Mouse (Mus musculus) cerebellum, adult 11-12 months (tissue): ENCODE measurements around the gene Emilin2.
"Not testable (repeated sequence)": the region's sequence is repeated elsewhere in the genome, so short reads cannot be mapped to it uniquely, and the experiment has no call there.

ENCODE experiments used
- DNase-seq: peaks from one replicate; pipeline ENCODE4 v3.0.0; 2022

Emilin2 gene

DNA sequence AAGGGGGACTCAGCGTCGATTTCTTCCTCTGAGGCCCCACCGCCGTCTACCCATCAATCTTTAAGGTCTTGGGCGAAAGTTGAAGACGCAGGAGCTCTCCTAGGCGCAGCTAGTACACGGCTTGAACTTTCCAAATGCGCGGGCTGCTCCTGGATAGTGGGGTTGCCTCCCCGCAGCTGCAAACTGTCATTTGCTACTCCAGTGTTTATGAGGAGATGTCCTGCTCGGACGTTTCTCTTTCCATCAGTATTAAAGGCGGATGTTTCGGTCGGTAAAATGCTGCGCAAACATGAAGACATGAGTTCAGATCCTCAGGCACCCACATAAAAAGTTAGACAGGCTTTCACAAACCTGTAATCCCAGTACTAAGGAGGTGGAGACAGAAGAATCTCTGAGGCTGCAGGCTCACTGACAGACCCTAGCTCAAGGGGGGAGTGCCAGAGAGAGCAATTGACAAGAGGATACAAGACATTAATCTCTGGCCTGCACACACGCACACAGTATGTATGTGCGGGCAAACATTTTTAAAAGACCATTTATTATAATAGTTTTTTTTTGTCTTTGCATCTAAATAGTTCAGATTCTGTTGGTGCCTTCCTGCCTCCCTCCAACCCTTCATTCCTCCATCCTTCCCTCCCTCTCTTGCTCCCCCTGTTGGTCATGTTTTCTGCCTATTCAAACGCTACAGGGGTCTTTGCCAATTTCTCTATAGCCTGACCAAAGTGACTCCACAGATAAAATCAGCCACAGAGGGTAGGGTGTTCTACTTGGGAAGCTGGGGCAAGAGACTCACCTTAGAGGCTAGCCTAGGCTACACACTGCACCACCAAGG, at the start of gene Emilin2:
Emilin2 (minus strand) TSS at position 639 of the 832 bp plus-strand sequence.
- no peak for DNase-seq

DNA sequence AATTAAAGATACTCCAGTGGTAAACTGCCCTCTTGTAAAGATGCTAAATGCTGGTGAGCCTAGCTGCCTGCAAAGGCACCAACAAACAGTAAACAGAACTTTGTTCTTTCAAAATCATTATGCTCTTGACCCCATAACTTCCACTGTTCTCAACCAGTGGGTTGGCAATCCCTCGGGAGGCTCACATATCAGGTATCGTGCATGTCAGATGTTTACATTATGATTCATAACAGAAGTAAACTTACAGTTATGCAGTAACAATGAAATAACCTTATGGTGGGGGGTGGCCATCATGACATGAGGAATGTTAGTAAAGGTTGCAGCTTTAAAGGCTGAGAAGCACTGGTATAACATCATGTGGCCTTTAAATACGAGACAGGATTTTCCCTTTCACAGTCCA, 43.7 kb upstream of the Emilin2 start:
- DNase-seq: no peak

DNA sequence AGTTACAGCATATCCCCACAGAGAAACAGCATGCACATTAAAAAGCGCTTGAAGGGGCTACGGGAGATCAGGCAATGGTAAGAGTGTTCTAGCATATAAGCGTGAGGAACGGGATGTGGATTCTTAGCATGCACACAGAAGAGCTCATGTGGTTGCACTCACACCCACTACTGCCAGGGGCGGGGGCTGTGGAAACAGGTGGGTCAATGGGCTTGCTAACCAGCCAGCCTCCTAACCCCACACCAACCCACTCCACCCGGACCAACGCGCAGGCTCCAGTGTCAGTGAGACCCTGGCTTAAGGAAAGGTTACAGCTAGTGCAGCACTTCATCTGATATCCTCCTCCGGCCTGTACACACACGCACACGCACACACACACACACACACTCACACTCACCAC, 42.4 kb upstream of the Emilin2 start:
- DNase-seq: no peak

DNA sequence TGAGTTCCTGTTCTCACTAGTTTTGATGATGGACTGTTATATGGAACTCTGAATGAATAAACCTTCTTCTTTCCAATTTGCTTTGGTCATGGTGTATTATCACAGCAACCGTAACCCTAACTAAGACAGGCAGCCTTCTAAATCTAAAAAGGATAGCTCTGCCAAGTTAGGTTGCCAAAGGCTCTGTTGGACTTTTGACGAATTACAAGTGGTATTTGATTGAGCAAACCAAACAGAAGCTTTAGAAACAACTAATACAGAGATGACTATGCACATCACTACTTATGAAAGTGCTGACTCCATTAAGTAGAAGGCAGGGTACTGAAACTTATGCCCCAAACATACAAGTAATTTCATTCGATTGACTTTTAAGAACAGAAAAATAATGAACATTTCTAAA, 36.4 kb upstream of the Emilin2 start:
- no peak for DNase-seq

GRCm38 (mm10) chr17:71342006-71342405, 30.2 kb upstream of the Emilin2 start:
- DNase-seq: no peak

DNA sequence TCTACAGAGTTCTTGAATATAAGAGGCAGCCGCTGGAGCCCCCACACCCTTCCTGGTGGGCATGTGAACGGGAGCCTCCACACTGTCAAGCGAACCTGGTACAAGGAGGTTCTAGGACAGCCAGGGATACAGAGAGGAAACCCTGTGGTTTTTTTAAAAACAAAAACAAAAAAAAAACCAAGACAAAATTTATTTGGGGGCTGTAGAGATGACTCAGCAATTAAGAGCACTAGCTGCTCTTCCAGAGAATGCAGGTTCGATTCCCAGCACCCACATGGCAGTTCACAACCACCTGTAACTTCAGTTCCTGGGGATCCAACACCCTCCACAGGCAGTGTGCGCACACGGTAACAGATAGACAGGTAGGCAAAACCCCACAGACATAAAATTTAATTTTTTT, 26.8 kb upstream of the Emilin2 start:
- no peak for DNase-seq

GRCm38 (mm10) chr17:71337546-71337945, 25.8 kb upstream of the Emilin2 start:
- DNase-seq: no peak

- DNase-seq: no peak
Measured at GRCm38 (mm10) chr17:71336421-71336820, 24.6 kb upstream of the Emilin2 start.

- no peak for DNase-seq
Measured at GRCm38 (mm10) chr17:71332298-71332697, 20.5 kb upstream of the Emilin2 start.

GRCm38 (mm10) chr17:71320731-71321130, 9.0 kb upstream of the Emilin2 start:
- not testable (repeated sequence) for DNase-seq

DNA sequence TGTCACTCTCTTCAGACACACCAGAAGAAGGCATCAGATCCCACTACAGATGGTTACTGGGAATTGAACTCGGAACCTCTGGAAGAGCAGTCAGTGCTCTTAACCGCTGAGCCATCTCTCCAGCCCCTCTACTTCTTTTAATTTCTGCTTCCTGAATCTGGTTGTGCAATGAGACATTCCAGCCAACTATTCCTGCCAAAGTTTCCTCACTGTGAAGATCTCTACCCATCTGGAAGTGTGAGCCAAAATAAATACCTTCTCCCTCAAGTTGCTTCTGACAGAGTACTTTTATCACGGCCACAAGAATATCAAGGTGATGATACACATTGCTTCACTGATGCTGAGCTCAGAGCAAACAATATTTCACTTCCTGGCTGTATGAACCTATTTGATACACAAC, 7.6 kb upstream of the Emilin2 start:
- DNase-seq: no peak

- DNase-seq: no peak
Measured at GRCm38 (mm10) chr17:71317571-71317970, 5.8 kb upstream of the Emilin2 start.

GRCm38 (mm10) chr17:71314315-71314714, 2.5 kb upstream of the Emilin2 start:
- no peak for DNase-seq

DNA sequence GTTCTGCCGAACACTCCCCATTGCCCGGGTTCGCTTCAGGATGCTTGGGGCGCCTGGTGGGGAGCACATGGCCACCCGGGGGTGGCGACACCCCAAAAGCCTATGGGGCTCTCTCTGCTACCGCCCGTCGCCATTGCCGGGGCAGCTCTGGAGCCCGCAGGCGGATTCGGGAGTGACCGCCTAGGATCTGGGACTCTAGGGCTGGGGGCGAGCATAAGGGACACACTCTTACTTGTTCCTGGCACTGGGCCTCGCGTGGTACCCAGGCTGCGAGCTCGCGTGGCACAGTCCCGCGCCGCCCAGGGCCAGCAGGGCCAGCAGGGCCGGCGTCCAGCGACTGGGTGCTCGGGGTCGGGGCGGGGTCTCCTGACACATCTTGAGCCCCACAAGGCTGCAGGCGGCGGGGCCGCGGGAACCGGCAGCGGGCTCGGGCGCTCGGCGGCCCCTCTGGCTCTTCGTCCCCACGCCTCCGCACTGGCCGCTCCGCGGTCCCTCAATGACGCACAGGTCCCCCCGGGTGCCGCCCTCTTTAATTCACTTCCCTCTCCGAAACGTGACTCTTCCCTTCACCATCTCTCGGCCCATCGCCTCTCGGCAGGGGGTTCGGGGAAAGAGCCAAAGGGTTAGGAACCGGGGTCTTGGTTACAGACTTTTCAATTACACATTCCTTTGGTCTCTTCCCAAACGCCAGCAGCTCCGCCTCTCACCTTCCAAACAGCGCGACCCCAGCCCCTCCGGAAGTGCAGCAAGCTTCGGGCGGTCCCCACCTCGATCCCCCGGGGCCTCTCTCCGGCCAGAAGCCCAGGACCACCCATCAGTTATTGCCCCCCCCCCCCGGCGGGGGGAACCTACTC, 1.1 kb downstream of the Emilin2 start:
- DNase-seq: no peak

DNA sequence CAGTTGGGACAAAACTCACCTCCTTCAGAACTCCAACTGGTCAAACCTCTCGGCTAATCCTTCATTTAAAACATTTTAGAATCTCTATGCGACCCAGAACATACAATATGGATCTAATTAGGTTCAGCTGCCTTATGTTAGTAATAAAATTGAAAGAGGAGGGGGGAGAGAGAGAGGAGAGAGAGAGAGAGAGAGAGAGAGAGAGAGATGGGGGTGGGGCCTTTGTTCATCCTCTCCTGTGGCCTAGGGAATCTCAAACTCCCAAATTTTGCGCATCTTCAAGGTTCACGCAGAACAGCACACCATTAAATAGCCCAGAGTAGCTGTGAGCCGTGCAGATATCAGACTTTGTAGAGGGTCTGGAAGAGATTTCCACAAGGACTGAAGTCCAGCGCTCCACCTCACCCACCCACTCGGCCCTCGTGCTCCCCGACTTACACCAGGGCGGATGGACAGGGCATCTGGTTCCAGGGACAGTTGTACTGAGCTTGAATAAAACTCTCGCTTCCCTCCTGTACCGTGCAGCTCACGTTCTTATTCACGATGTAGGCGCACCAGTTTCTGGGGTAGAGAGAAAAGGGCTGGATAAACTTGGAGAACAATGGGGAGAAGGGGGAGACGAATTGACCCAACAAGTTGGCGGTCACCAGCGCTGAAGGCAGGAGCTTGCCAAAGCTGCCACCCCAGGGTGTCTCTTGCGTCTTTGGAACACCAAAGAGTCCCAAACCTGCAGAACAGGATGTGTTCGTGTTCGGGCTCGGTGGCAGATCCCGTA, 1.9 kb downstream of the Emilin2 start:
- DNase-seq: no peak

GRCm38 (mm10) chr17:71309141-71309540, 2.6 kb downstream of the Emilin2 start:
- no peak for DNase-seq

DNA sequence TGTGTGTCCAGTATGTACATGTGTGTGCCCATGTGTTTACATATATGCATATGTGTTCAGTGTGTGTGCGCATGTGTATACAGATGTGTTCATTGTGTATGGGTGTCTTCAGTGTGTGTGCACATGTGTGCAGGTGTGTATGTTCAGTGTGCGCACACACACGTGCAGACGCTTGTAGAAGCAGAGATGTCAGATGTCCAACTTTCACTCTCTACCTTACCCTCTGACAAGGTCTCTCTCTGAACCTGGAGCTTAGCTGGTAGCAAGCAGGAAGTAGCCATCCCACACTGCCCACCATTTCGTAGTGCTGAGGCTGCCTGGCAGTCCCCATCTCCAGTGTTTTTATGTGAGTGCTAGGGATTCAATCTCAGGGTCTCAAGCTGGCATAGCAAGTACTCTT, 3.5 kb downstream of the Emilin2 start:
- DNase-seq: no peak

DNA sequence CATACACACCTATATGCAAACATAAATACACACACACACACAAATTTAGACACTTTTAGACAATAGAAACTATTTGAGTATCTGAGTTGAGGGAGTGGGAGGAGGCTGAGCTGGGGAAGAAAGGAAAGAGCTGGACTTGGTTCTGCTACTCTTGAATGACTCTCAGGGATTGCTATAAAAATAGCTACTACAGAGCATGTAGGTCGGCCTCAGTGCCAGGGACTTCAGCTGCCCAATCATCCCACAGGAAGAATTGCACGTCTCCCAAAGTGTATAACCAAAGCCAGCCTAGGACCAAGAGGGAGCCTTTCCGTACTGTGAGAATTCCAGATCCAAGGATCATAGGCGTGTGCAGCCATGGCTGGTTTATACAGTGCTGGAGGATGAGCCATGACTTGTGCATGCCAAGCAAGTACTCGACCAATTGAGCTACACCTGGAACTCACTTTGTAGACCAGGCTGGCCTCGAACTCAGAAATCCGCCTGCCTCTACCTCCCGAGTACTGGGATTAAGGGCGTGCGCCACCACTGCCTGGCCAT, 4.5 kb downstream of the Emilin2 start:
- no peak for DNase-seq

DNA sequence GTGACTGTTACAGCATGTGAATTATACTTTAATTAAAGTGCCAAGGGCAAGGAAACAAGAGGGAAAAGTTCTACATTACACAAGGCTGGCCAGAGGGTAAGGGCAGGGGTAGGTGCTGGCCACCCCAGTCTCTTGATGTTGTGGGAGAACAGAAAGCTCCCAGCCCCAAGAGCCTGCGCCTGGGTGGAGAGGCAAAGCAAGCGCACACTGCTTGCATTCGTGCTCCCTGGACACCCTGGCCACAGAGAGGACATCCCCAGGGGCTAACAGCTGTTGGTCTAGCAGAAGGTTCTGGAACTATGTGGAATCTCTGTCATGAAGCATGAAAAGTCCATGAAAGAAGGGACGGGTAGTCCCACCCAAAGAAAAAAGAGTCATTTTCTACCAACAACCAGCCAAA, 5.1 kb downstream of the Emilin2 start:
- DNase-seq: no peak

GRCm38 (mm10) chr17:71306091-71306490, 5.7 kb downstream of the Emilin2 start:
- DNase-seq: no peak

DNA sequence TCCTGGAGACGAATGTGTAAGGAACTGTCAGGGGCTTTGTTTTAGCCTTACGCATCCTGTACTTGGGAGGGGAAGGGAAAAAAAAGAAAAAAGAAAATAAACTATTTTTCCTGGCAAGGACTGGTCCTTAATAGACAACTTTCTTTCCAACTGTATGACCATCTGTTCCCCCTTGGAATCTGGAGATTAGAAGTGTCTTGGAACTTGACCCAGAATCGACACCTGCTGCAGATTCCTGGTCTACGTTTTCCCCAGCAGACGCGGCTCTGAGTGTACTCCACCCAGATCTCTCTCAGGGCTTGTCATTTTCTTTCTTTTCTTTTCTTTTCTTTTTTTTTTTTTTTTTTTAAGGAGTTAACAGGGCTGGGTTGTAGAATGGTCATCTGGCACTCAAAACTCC, 8.3 kb downstream of the Emilin2 start:
- no peak for DNase-seq

GRCm38 (mm10) chr17:71301413-71301812, 10.4 kb downstream of the Emilin2 start:
- no peak for DNase-seq

DNA sequence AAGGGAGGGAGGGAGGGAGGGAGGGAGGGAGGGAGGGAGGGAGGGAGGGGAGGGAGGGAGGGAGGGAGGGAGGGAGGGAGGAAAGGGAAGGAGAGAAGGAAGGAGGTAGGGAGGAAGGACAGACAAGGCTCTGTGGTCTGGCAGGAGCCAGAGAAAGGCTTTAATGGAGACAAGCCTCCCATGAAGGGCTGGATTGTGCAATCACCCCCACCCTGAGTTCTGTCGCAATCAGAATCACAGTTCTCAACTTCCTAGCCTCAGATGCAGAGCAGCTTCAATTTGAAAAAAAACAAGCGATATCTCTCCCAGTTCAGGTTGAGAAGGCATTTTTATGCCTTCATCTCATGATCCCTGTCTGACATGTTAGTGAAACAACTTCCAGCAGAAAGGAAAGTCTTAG, 11.4 kb downstream of the Emilin2 start:
- no peak for DNase-seq
